Mouse (Mus musculus) heart, postnatal 0 days (tissue): Measurements from ENCODE around the gene Zbtb16. TPM values are rescaled to one million over a fixed set of nuclear protein-coding genes. Genes with fewer than 3 reads are reported as not detected.

Experiments used
- ATAC-seq: fragments of 200-750 bp; cut with Nextera tagmentation; 2 replicates; pipeline ENCODE4 v1.8.0; 2017; ENCODE audit warnings: low read depth, moderate number of reproducible peaks, moderate library complexity; ENCODE audit not compliant: insufficient read depth
- DNase-seq: peaks from one replicate; pipeline ENCODE4 v3.0.0-alpha.2; 2016; ENCODE audit warnings: low spot score
- H3K27ac ChIP-seq: fragments of 300-500 bp; sonication (generic); 2 replicates; pipeline ENCODE4 v1.5.1; 2014; ENCODE audit warnings: low read depth, mild to moderate bottlenecking
- H3K27me3 ChIP-seq: fragments of 300-500 bp; sonication (generic); 2 replicates; pipeline ENCODE4 v1.6.1; 2014; ENCODE audit warnings: low read length, mixed read lengths; ENCODE audit not compliant: control insufficient read depth, insufficient read depth
- H3K36me3 ChIP-seq: fragments of 300-500 bp; sonication (generic); replicated peaks from 2 replicates; pipeline ENCODE4 v1.6.1; 2014; ENCODE audit warnings: low read length, mixed read lengths; ENCODE audit not compliant: control insufficient read depth, insufficient read depth
- H3K4me1 ChIP-seq: fragments of 300-500 bp; sonication (generic); 2 replicates; pipeline ENCODE4 v1.6.1; 2014; ENCODE audit warnings: antibody characterized with exemption; ENCODE audit not compliant: control insufficient read depth, insufficient read depth
- H3K4me2 ChIP-seq: fragments of 300-500 bp; sonication (generic); 2 replicates; pipeline ENCODE4 v1.6.1; 2014; ENCODE audit warnings: low read depth, mild to moderate bottlenecking, low read length, moderate library complexity
- H3K4me3 ChIP-seq: fragments of 300-500 bp; sonication (generic); 2 replicates; pipeline ENCODE4 v1.5.1; 2014; ENCODE audit warnings: low read depth, low read length
- H3K9ac ChIP-seq: fragments of 300-500 bp; sonication (generic); replicated peaks from 2 replicates; pipeline ENCODE4 v1.6.1; 2014; ENCODE audit warnings: low read depth, low read length, mixed read lengths
- H3K9me3 ChIP-seq: fragments of 300-500 bp; sonication (generic); replicated peaks from 2 replicates; pipeline ENCODE4 v1.6.1; 2016; ENCODE audit warnings: low read length; ENCODE audit not compliant: control insufficient read depth
- CTCF ChIP-seq: IDR thresholded peaks from 2 replicates; pipeline ENCODE4 v1.5.1; 2016; ENCODE audit warnings: antibody characterized with exemption, control low read depth, low read depth
- EP300 ChIP-seq: IDR thresholded peaks from 2 replicates; pipeline ENCODE4 v1.6.1; 2016; ENCODE audit warnings: antibody characterized with exemption, low read depth
- WGBS: fragments of 180-500 bp; shearing (Covaris S2); extraction: QIAGEN DNeasy Blood & Tissue Kit; methylation state at CpG from one replicate; pipeline ENCODE4 v1.1.7; 2014; 5-methylcytosine and 5-hydroxymethylcytosine counted together
- polyA plus RNA-seq: library from polyadenylated mRNA; unstranded; fragments of >200 nt; fragmentation: Nextera tagmentation; extraction: Ambion mirVana; gene quantifications from 2 replicates; pipeline ENCODE4 v1.2.1, GENCODE M21; 2015
- total RNA-seq: library from RNA; depleted of rRNA; stranded (reverse); fragments of >200 nt; gene quantifications from 2 replicates; pipeline ENCODE4 v1.2.3, GENCODE M21; 2014; ENCODE audit warnings: low replicate concordance

Zbtb16 gene
- total and polyA plus RNA-seq, 2 experiments from 2014 or later, result 5.0 to 54.7 TPM

DNA sequence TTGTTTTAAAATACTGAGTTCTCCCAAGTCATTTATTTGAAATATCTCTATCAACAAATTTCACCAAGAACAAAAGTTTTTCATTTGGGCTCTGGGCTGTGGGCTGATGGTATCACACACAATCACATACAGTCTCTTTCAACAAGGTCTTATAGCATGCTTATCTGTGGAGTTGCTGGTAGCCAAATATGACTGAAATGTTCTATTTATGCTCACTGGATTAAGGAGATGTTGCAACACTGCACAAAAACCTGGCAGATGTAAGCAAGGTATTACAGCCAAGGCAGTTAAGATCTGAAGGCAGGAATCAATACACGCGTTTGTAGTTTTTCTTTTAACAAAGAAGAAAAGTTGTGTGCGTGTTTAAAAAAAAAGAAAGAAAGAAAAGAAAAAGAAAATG lies 84.1 kb downstream of the Zbtb16 start:
- TF ChIP-seq CTCF (no peak), EP300 (no peak)
- Histone ChIP-seq H3K27me3 (no peaks in the 10 kb centered on the region), H3K36me3 (no peaks in the 10 kb centered on the region), H3K9me3 (no peaks in the 10 kb centered on the region), H3K4me2 (no peak overlapping the region), H3K4me1 (peaks cover 28% of the 10 kb centered on the region), H3K4me3 (no peak overlapping the region), H3K27ac (peak overlapping the region; percentile 8; the same call in 1 of the 2 replicates), H3K9ac (no peak overlapping the region)
- 73% methylated on average over 3 of the region's 3 CpGs for WGBS
- DNase-seq (no peak), ATAC-seq (no peak)

DNA sequence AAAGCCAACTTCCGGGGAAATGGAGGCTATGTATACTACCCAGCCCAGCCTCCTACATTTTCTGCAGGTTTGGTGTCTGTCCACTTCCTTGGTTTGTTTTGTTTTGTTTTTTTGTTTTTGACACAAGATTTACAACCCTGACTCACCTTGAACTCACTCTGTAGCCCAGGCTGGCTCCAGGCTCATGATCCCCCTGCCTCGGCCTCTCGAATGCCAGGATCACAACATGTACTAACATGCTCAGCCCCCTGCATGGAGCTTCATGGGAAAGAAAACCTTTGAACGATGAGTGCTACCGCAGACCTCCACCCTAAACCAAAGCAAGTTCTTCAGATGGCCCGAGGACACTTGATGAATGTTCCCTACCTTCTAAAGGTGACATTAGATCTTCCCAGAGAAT lies 86.4 kb downstream of the Zbtb16 start:
- Histone ChIP-seq H3K4me2 (no peak overlapping the region), H3K9me3 (no peaks in the 10 kb centered on the region), H3K27ac (no peak overlapping the region), H3K27me3 (no peaks in the 10 kb centered on the region), H3K9ac (no peak overlapping the region), H3K4me3 (no peak overlapping the region), H3K36me3 (no peaks in the 10 kb centered on the region), H3K4me1 (peaks cover 39% of the 10 kb centered on the region)
- DNase-seq (no peak), ATAC-seq (no peak)
- TF ChIP-seq EP300, result no peak
- no peak for TF ChIP-seq CTCF
- 90% methylated on average over 6 of the region's 6 CpGs for WGBS

DNA sequence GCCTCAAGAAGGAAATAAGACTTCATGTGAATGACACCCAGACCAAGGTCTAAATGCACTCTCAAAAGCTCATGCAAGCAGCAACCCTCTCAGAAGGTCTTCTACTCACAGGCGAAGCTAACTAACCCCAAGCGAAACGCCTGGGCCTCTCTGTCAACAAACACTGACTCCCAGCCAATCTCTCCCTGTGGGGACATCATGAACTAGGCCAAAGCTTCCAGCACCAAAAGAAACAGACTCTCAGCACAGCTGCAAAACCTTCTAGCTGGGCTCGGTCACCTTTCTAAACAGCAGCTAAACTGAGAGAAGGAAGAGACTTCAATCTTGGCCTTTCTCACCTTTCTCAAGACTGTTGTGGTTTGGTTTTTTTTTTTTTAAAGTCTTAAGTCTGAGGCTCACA lies 86.9 kb downstream of the Zbtb16 start:
- Histone ChIP-seq H3K36me3 (no peaks in the 10 kb centered on the region), H3K4me2 (no peak overlapping the region), H3K4me3 (no peak overlapping the region), H3K9me3 (no peaks in the 10 kb centered on the region), H3K27ac (0 out of 2 replicates have a peak overlapping the region, but pooled peaks have one; percentile 23), H3K9ac (no peak overlapping the region), H3K27me3 (no peaks in the 10 kb centered on the region), H3K4me1 (peaks cover 34% of the 10 kb centered on the region)
- no peak for TF ChIP-seq EP300
- no peak for TF ChIP-seq CTCF
- 76% methylated on average over 4 of the region's 4 CpGs for WGBS
- ATAC-seq (no peak), DNase-seq (no peak)

DNA sequence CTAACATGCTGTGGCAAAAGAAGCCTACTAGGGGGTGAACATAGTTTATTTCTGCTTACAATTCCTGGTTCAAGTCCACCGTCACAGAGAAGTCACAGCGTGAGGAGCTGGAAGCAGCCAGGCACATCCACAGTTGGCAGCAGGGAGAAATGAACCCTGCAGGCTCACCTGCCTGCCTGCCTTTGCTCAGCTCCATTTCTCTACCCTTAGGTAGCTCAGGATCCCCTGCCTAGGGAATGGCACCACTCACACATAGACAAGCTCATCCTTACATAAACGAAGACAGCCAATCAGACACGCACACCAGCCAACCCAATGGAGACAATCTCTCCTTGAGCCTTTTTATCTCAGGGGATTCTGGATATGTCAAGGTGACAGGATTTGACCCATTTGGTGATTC lies 87.3 kb downstream of the Zbtb16 start:
- H3K4me2 ChIP-seq, result no peak overlapping the region
- no peak overlapping the region for H3K9ac ChIP-seq
- H3K9me3 ChIP-seq, result no peaks in the 10 kb centered on the region
- H3K27ac ChIP-seq, result no peak overlapping the region
- no peak for DNase-seq
- 96% methylated on average over 4 of the region's 4 CpGs for WGBS
- TF ChIP-seq CTCF (no peak), EP300 (no peak)
- no peaks in the 10 kb centered on the region for H3K36me3 ChIP-seq
- no peak for ATAC-seq
- no peaks in the 10 kb centered on the region for H3K27me3 ChIP-seq
- peaks cover 30% of the 10 kb centered on the region for H3K4me1 ChIP-seq
- H3K4me3 ChIP-seq, result no peak overlapping the region

DNA sequence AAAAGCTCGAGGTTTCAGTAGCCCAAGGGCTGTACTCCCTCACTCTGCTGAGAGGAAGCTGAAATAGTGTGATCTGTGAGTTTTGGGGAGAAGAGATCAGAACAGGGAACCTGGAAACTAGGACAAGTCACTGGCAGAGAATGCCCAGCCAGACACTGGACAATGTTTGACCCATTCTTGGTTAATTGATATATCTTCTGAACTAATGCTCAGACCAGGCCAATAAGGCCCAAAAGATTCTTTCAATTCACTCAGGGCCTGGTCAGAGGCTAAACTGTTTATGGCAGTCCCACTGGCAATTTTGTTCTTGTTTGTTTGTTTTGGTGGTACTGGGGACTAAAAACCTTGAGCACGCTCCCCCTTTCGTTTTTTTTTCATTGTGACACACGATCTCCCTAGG lies 87.8 kb downstream of the Zbtb16 start:
- Histone ChIP-seq H3K9me3 (no peaks in the 10 kb centered on the region), H3K4me2 (no peak overlapping the region), H3K4me3 (no peak overlapping the region), H3K4me1 (peaks cover 26% of the 10 kb centered on the region), H3K9ac (no peak overlapping the region), H3K36me3 (peaks cover 1% of the 10 kb centered on the region; the same call in 1 of the 2 replicates), H3K27ac (no peak overlapping the region), H3K27me3 (no peaks in the 10 kb centered on the region)
- 76% methylated on average over 4 of the region's 4 CpGs for WGBS
- DNase-seq, result no peak
- ATAC-seq, result no peak
- TF ChIP-seq CTCF (no peak), EP300 (no peak)

DNA sequence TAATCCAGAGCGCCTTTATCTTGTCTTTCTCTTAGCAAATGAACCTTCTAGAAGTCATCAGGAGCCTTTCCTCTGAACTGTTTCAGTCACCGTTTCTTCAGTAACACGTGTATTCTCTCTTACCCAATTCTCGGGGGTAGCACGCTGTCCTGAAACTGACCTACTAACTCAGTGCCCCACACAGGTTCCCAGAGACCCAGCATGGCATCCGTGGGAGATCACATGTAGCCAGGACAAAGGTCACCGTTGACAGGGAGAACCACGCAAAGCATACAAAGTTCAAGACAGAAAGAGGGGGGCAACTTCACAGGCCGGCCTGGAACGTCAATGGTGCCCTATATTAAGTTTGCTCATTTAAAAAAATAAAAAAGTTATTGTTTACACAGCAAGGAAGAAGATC lies 89.5 kb downstream of the Zbtb16 start:
- H3K27me3 ChIP-seq, result no peaks in the 10 kb centered on the region
- no peak overlapping the region for H3K9ac ChIP-seq
- no peaks in the 10 kb centered on the region for H3K9me3 ChIP-seq
- DNase-seq (no peak), ATAC-seq (no peak)
- 93% methylated on average over 10 of the region's 10 CpGs for WGBS
- H3K4me3 ChIP-seq, result no peak overlapping the region
- no peak overlapping the region for H3K4me2 ChIP-seq
- TF ChIP-seq EP300 (no peak), CTCF (no peak)
- peaks cover 18% of the 10 kb centered on the region for H3K4me1 ChIP-seq
- H3K27ac ChIP-seq, result no peak overlapping the region
- H3K36me3 ChIP-seq, result peaks cover 13% of the 10 kb centered on the region
